28 mouse cellular contexts compared by ENCODE assay signal in the genomic region with DNA sequence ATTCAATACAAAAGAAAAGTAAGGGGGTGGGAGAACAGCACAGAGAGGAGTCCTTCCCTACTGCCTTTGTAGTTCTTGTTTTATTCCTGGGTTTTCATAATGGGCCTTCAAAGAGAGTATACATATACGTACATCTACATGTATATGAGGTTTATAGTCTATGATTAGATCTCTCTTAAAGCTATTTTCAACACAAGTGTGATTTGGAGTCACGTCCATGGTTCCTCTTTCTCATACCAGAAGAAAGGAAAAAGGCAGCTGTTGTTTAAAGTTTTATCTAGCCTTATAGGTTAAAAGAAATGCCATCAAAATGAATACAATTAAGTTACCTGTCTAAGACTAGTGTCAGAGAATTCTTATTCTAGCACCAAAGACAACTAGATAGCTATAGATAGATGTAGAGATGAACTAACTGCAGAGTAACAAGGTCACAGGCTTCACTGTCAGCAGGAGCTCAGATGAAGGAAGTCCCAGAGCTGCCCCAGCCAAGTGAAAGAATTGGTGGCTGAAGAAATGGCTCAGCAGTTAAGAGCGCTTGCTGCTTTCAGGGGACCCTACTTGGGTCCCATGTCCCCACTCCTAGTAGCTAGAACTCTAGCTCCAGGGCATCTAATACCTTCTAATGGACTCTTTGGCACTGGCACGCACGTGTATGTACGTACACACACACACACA.
DNase-seq lines count a peak whose midpoint lies in the region; ATAC-seq and TF ChIP-seq lines count a peak whose summit lies in the region.
"Had no signal": no experiment of that assay in that cellular context is flagged by ENCODE, and none has a peak within 500 bp of the region (broad histone marks: within the 10 kb centered on the region; RNA-seq: fewer than 3 reads in every experiment).

No protein-coding gene starts in this region.

- no peak for DNase-seq in layer of hippocampus, adult 2 months (ENCODE audit: low spot score in 2 of 2)
- DNase-seq in layer of hippocampus, postnatal 14 days (ENCODE audit: low spot score in 2 of 2) = no peak
- no peak for DNase-seq in left cerebral cortex, adult 18-20 months (ENCODE audit: low spot score in 2 of 2)
- DNase-seq in cerebellum, adult 11 months = no peak
- DNase-seq in midbrain, embryonic 14.5 days = no peak
- DNase-seq in kidney, adult 8-10 months = no peak
- DNase-seq: adrenal gland, adult 2 months; adrenal gland, postnatal 14 days; B cell, adult 2 months; cerebellum, adult 18-20 months; cerebellum, adult 9-10 months; cerebellum, postnatal 14 days; forebrain, postnatal 0 days; gastrocnemius, postnatal 25 days; heart, adult 2 months; heart, postnatal 14 days; heart, postnatal 4 days had no signal

- no peak overlapping the region for H3K9ac ChIP-seq in midbrain, embryonic 14.5 days (replicated peaks; ENCODE audit: low read length)
- H3K9ac ChIP-seq: embryonic facial prominence, embryonic 12.5 days; embryonic facial prominence, embryonic 15.5 days; forebrain, postnatal 0 days; heart, embryonic 13.5 days; hindbrain, embryonic 12.5 days; hindbrain, embryonic 15.5 days had no signal

- H3K27ac ChIP-seq in layer of hippocampus, adult 2 months = peak overlapping the region; percentile 21; the same call in 1 of the 2 replicates
- no peak overlapping the region for H3K27ac ChIP-seq in midbrain, embryonic 14.5 days (replicated peaks; ENCODE audit: low read depth, low read length)
- H3K27ac ChIP-seq: embryonic facial prominence, embryonic 12.5 days; embryonic facial prominence, embryonic 15.5 days; heart, adult 2 months; heart, embryonic 10.5 days; heart, embryonic 13.5 days; hindbrain, embryonic 12.5 days; hindbrain, embryonic 15.5 days had no signal

- H3K4me1 ChIP-seq in midbrain, embryonic 14.5 days (ENCODE audit: control insufficient read depth, insufficient read depth, low read length) = peaks cover 4% of the 10 kb centered on the region; the same call in 1 of the 2 replicates
- H3K4me1 ChIP-seq: embryonic facial prominence, embryonic 12.5 days; heart, embryonic 10.5 days had no signal

- no peak for TF ChIP-seq CTCF in layer of hippocampus, adult 2 months (conservative IDR thresholded peaks at IDR 0.05)

- peak; percentile 59 for ATAC-seq in granulocyte monocyte progenitor cell, adult 5-6 weeks (replicated peaks; ENCODE audit: poor library complexity, severe bottlenecking)
- 0 out of 2 replicates have a peak, but pooled peaks have one; percentile 31 for ATAC-seq in megakaryocyte progenitor cell, adult 5-6 weeks (replicated peaks; ENCODE audit: poor library complexity)
- ATAC-seq in midbrain, embryonic 14.5 days (ENCODE audit: low FRiP score, low TSS enrichment) = no peak
- ATAC-seq: forebrain, embryonic 14.5 days; forebrain, postnatal 0 days had no signal

- no peak overlapping the region for H3K4me3 ChIP-seq in layer of hippocampus, adult 2 months
- H3K4me3 ChIP-seq in midbrain, embryonic 14.5 days (replicated peaks; ENCODE audit: low read depth, low read length) = no peak overlapping the region
- H3K4me3 ChIP-seq: embryonic facial prominence, embryonic 12.5 days; embryonic facial prominence, embryonic 15.5 days; heart, adult 2 months; heart, embryonic 10.5 days; heart, embryonic 13.5 days; hindbrain, embryonic 12.5 days; hindbrain, embryonic 15.5 days had no signal

- no peaks in the 10 kb centered on the region for H3K27me3 ChIP-seq in midbrain, embryonic 14.5 days (ENCODE audit: control insufficient read depth, insufficient read depth, low read length)
- H3K27me3 ChIP-seq: CH12.LX; embryonic facial prominence, embryonic 12.5 days; embryonic facial prominence, embryonic 15.5 days; heart, embryonic 13.5 days; hindbrain, embryonic 12.5 days; hindbrain, embryonic 15.5 days had no signal

- 93% methylated on average over 6 of the region's 6 CpGs for WGBS in midbrain, embryonic 14.5 days

- H3K36me3 ChIP-seq in midbrain, embryonic 14.5 days (ENCODE audit: control insufficient read depth, insufficient read depth, low read length) = no peaks in the 10 kb centered on the region
- H3K36me3 ChIP-seq: embryonic facial prominence, embryonic 12.5 days; embryonic facial prominence, embryonic 15.5 days; G1E; heart, embryonic 10.5 days; heart, embryonic 13.5 days; hindbrain, embryonic 12.5 days; hindbrain, embryonic 15.5 days had no signal

- no peak overlapping the region for H3K4me2 ChIP-seq in midbrain, embryonic 14.5 days (ENCODE audit: low read length)
- H3K4me2 ChIP-seq: embryonic facial prominence, embryonic 12.5 days; embryonic facial prominence, embryonic 15.5 days; heart, embryonic 13.5 days; hindbrain, embryonic 12.5 days; hindbrain, embryonic 15.5 days had no signal

- H3K9me3 ChIP-seq in midbrain, embryonic 14.5 days (ENCODE audit: control insufficient read depth, low read length) = no peaks in the 10 kb centered on the region
- H3K9me3 ChIP-seq: embryonic facial prominence, embryonic 12.5 days; embryonic facial prominence, embryonic 15.5 days; G1E; heart, embryonic 10.5 days; heart, embryonic 13.5 days; hindbrain, embryonic 12.5 days; hindbrain, embryonic 15.5 days had no signal
